Mouse (Mus musculus) embryonic fibroblast, embryonic 13.5 days (primary cell): Measurements from ENCODE around the gene Cd36. TPM values are rescaled to one million over a fixed set of nuclear protein-coding genes. Genes with fewer than 3 reads are reported as not detected.

ENCODE experiments used
- H3K27ac ChIP-seq: 2 replicates; pipeline ENCODE4 v1.5.1; 2012; ENCODE audit warnings: low read length, control low read depth, inconsistent platforms; ENCODE audit not compliant: insufficient read depth
- H3K4me1 ChIP-seq: 2 replicates; pipeline ENCODE4 v1.6.1; 2011; ENCODE audit warnings: low read length; ENCODE audit not compliant: control insufficient read depth, insufficient read depth
- H3K4me3 ChIP-seq: 2 replicates; pipeline ENCODE4 v1.5.1; 2011; ENCODE audit warnings: mild to moderate bottlenecking, control low read depth, low read length; ENCODE audit not compliant: insufficient read depth
- CTCF ChIP-seq: IDR thresholded peaks from 2 replicates; pipeline ENCODE4 v1.5.1; 2011; ENCODE audit warnings: mild to moderate bottlenecking, control low read depth, low read length, moderate library complexity, borderline replicate concordance; ENCODE audit not compliant: insufficient read depth
- POLR2A ChIP-seq: IDR thresholded peaks from 2 replicates; pipeline ENCODE4 v1.6.1; 2011; ENCODE audit warnings: low read depth, mild to moderate bottlenecking, control low read depth, low read length, moderate library complexity
- polyA plus RNA-seq: library from polyadenylated mRNA; stranded (reverse); fragments of >200 nt; gene quantifications from 2 replicates; pipeline ENCODE4 v1.2.4, GENCODE M21; 2011; ENCODE audit warnings: low read depth; ENCODE audit not compliant: missing spikeins, insufficient read length

Cd36 gene
- polyA plus RNA-seq, 1 experiment = 4.2 TPM

GRCm38 (mm10) chr5:17746520-17746919 lies 142.1 kb downstream of the Cd36 start:
- peaks cover 6% of the 10 kb centered on the region for H3K4me1 ChIP-seq
- TF ChIP-seq POLR2A (no peak), CTCF (no peak)
- H3K27ac ChIP-seq = no peak overlapping the region; the same call in 1 of the 2 replicates
- H3K4me3 ChIP-seq = no peak overlapping the region

DNA sequence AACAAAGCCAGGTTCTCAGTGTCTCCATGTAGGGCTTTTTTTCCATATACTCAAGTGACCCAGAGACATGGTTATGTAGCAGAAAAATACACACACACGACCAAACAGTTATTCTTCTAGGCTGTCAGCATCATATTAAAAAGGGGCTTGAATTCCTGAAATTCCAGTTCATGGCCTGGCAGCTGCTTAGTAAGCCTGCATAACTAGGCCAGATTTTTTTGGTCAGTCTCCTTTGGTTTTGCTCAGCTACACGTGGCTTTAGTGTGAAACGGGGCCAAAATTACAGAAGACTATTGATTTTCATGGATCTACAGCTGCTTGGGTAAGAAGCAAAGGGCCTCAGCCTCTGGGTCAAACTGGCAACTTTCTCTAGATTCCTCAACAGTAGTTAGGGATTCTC lies 148.8 kb downstream of the Cd36 start:
- no peak overlapping the region for H3K27ac ChIP-seq

More for the DNA sequence above, 148.8 kb downstream of the Cd36 start:
- no peak overlapping the region for H3K4me3 ChIP-seq
- H3K4me1 ChIP-seq = peaks cover 6% of the 10 kb centered on the region
- no peak for TF ChIP-seq POLR2A
- TF ChIP-seq CTCF = no peak

Other genes with a start within 250 kb of the Cd36 start
- not detected in 2 replicates for gene Gnat3, start 73.7 kb upstream of the Cd36 start, polyA plus RNA-seq